10 mouse cellular contexts compared by ENCODE assay signal in the genomic region with DNA sequence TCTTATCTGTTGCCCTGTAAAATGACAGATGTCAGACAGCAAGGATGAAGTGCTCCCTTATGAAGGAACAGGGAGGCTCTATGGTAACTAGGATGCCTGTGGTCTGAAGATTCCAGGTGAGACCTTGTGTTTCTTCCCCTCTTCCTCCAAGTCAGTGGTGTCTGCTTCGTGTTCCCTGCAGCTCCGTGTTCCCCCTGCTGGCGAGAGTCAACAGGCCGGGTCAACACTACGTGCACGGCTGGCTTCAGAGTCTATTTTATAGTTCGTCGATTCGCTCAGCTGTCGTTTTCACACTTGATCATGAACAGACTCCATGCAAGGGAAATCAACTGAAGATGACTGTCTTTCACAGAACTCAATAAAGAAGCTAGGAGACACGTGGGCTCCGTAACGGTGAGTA.
DNase-seq lines count a peak whose midpoint lies in the region; ATAC-seq and TF ChIP-seq lines count a peak whose summit lies in the region.
"Had no signal": no experiment of that assay in that cellular context is flagged by ENCODE, and none has a peak within 500 bp of the region (broad histone marks: within the 10 kb centered on the region; RNA-seq: fewer than 3 reads in every experiment).

No protein-coding gene starts in this region.

- 58% methylated on average over 13 of the region's 13 CpGs for WGBS in forebrain, postnatal 0 days
- WGBS in forebrain, embryonic 11.5 days = 55% methylated on average over 13 of the region's 13 CpGs
- 55% methylated on average over 13 of the region's 13 CpGs for WGBS in lung, adult 2 months
- WGBS in limb, embryonic 10.5 days = 59% methylated on average over 13 of the region's 13 CpGs

- TF ChIP-seq POLR2A in lung, adult 2 months (IDR thresholded peaks at IDR 0.05; ENCODE audit: borderline replicate concordance, extremely low read depth, low read depth, low read length) = no peak

- no peak overlapping the region for H3K9ac ChIP-seq in forebrain, postnatal 0 days
- H3K9ac ChIP-seq in forebrain, embryonic 11.5 days (ENCODE audit: low read length) = no peak overlapping the region
- H3K9ac ChIP-seq: liver, embryonic 15.5 days had no signal

- TF ChIP-seq CTCF in forebrain, postnatal 0 days (IDR thresholded peaks at IDR 0.05; ENCODE audit: low read depth) = peak; percentile 53
- peak; percentile 28; the same call in 1 of the 2 replicates for TF ChIP-seq CTCF in lung, adult 2 months (IDR thresholded peaks at IDR 0.05; ENCODE audit: insufficient read depth, low read length)

- H3K27me3 ChIP-seq in forebrain, postnatal 0 days (ENCODE audit: insufficient read depth, low read length) = no peaks in the 10 kb centered on the region
- H3K27me3 ChIP-seq in forebrain, embryonic 11.5 days (ENCODE audit: control insufficient read depth, insufficient read depth, low read length) = no peaks in the 10 kb centered on the region
- H3K27me3 ChIP-seq in limb, embryonic 10.5 days (ENCODE audit: low read depth, poor library complexity, severe bottlenecking) = no peaks in the 10 kb centered on the region
- H3K27me3 ChIP-seq: liver, embryonic 15.5 days had no signal

- no peaks in the 10 kb centered on the region for H3K4me1 ChIP-seq in forebrain, postnatal 0 days (ENCODE audit: insufficient read depth)
- H3K4me1 ChIP-seq in forebrain, embryonic 11.5 days (replicated peaks; ENCODE audit: control insufficient read depth, insufficient read depth, low read length) = no peaks in the 10 kb centered on the region
- 0 out of 2 replicates have a peak, but pooled peaks cover 2% of the 10 kb centered on the region for H3K4me1 ChIP-seq in lung, adult 2 months (ENCODE audit: control insufficient read depth, insufficient read depth, low read length)
- H3K4me1 ChIP-seq in limb, embryonic 10.5 days = peaks cover 19% of the 10 kb centered on the region; the same call in 1 of the 2 replicates
- H3K4me1 ChIP-seq: liver, embryonic 15.5 days had no signal

- intact Hi-C loops in gastrocnemius, postnatal 14 days (cut with DNase I; ENCODE audit: low total_unique reads) = no loop called here

- ATAC-seq in forebrain, postnatal 0 days = no peak
- no peak for ATAC-seq in forebrain, embryonic 11.5 days (replicated peaks; ENCODE audit: low FRiP score)
- ATAC-seq: forebrain, embryonic 16.5 days had no signal

- H3K4me3 ChIP-seq in forebrain, postnatal 0 days (ENCODE audit: low read depth, low read length) = no peak overlapping the region
- no peak overlapping the region for H3K4me3 ChIP-seq in forebrain, embryonic 11.5 days (ENCODE audit: low read depth, low read length)
- no peak overlapping the region for H3K4me3 ChIP-seq in lung, adult 2 months (replicated peaks; ENCODE audit: extremely low read depth, low read depth, low read length)
- H3K4me3 ChIP-seq in limb, embryonic 10.5 days = no peak overlapping the region
- H3K4me3 ChIP-seq: liver, embryonic 15.5 days had no signal

- no peak overlapping the region for H3K4me2 ChIP-seq in forebrain, postnatal 0 days (ENCODE audit: low read depth)
- H3K4me2 ChIP-seq in forebrain, embryonic 11.5 days (ENCODE audit: low read depth, low read length, severe bottlenecking) = no peak overlapping the region
- H3K4me2 ChIP-seq: liver, embryonic 15.5 days had no signal

- DNase-seq in forebrain, postnatal 0 days = no peak
- no peak for DNase-seq in forebrain, embryonic 11.5 days (ENCODE audit: low spot score)
- no peak for DNase-seq in lung, adult 2 months
- no peak for DNase-seq in lung, adult 18-20 months
- peak; percentile 41 for DNase-seq in NIH3T3 (ENCODE audit: low read depth)
- DNase-seq in limb, embryonic 10.5 days (ENCODE audit: low spot score) = peak; percentile 43
- no peak for DNase-seq in gastrocnemius, postnatal 14 days
- no peak for DNase-seq in c-Kit-positive CD71-positive TER-119-positive erythroid progenitor cells, embryonic 14.5 days (ENCODE audit: low spot score)

- H3K27ac ChIP-seq in forebrain, postnatal 0 days (ENCODE audit: low read depth, low read length) = no peak overlapping the region
- no peak overlapping the region for H3K27ac ChIP-seq in forebrain, embryonic 11.5 days (ENCODE audit: low read depth, low read length)
- H3K27ac ChIP-seq in limb, embryonic 10.5 days = no peak overlapping the region
- H3K27ac ChIP-seq: liver, embryonic 15.5 days had no signal

- no peaks in the 10 kb centered on the region for H3K9me3 ChIP-seq in forebrain, postnatal 0 days (ENCODE audit: low read length)
- no peaks in the 10 kb centered on the region for H3K9me3 ChIP-seq in forebrain, embryonic 11.5 days (ENCODE audit: control insufficient read depth, low read length)
- H3K9me3 ChIP-seq in limb, embryonic 10.5 days (replicated peaks) = no peaks in the 10 kb centered on the region
- H3K9me3 ChIP-seq: liver, embryonic 15.5 days had no signal

- H3K36me3 ChIP-seq in forebrain, postnatal 0 days (ENCODE audit: insufficient read depth) = no peaks in the 10 kb centered on the region
- no peaks in the 10 kb centered on the region for H3K36me3 ChIP-seq in forebrain, embryonic 11.5 days (ENCODE audit: control insufficient read depth, insufficient read depth, low read length)
- H3K36me3 ChIP-seq in limb, embryonic 10.5 days = no peaks in the 10 kb centered on the region
- H3K36me3 ChIP-seq: liver, embryonic 15.5 days had no signal

Comparison
In these comparisons a context has a peak if more than half of its experiments do, and no peak if none do; other contexts are left out.
1. DNase-seq: peak in NIH3T3 (single experiment) and limb, embryonic 10.5 days (single experiment); none in forebrain, postnatal 0 days (single experiment), forebrain, embryonic 11.5 days (single experiment), lung, adult 2 months (single experiment), lung, adult 18-20 months (0 of 2), gastrocnemius, postnatal 14 days (single experiment) and c-Kit-positive CD71-positive TER-119-positive erythroid progenitor cells, embryonic 14.5 days (single experiment).